Mouse (Mus musculus) layer of hippocampus, adult 2 months (tissue): ENCODE measurements around the gene Slc2a13. TPM values are rescaled to one million over a fixed set of nuclear protein-coding genes. Genes with fewer than 3 reads are reported as not detected.
A peak's percentile ranks its signal among the peaks of the same experiment; 100 is the strongest.

Experiments
- DNase-seq, 2 experiments: peaks; one replicate each; pipeline ENCODE4 v3.0.0; 2022; ENCODE audit warnings: low spot score in 2 of 2
- H3K27ac ChIP-seq: fragments of 200-600 bp; 2 replicates; pipeline ENCODE4 v1.8.1; 2022
- H3K4me3 ChIP-seq: fragments of 200-600 bp; 2 replicates; pipeline ENCODE4 v1.8.1; 2022; ENCODE audit warnings: mild to moderate bottlenecking
- CTCF ChIP-seq: fragments of 200-600 bp; conservative IDR thresholded peaks from 2 replicates; pipeline ENCODE4 v1.8.1; 2022; ENCODE audit warnings: antibody characterized with exemption, mild to moderate bottlenecking, moderate library complexity
- long read RNA-seq, 2 experiments: library from polyadenylated mRNA; stranded (forward); transcript quantifications; one replicate each; pipeline ENCODE4 v2.0.0; 2021; ENCODE audit warnings: borderline mapping rate in 2 of 2
- total RNA-seq, 2 experiments: library from RNA; stranded (reverse); gene quantifications; 2 replicates each; pipeline ENCODE4 v1.2.3; 2021

Gene Slc2a13
- 10 to 100 TPM; 66.8 to 71.7 TPM for total RNA-seq
- long read RNA-seq, experiment 1, full-length matches to known transcripts: 25 of 37 reads
- long read RNA-seq, experiment 1, partial matches to known transcripts: 7 of 37 reads
- long read RNA-seq, experiment 1, other reads (novel, unspliced or antisense): 5 of 37 reads
- long read RNA-seq, experiment 2, full-length matches to known transcripts: 40 of 49 reads
- long read RNA-seq, experiment 2, partial matches to known transcripts: 4 of 49 reads
- long read RNA-seq, experiment 2, other reads (novel, unspliced or antisense): 5 of 49 reads

DNA sequence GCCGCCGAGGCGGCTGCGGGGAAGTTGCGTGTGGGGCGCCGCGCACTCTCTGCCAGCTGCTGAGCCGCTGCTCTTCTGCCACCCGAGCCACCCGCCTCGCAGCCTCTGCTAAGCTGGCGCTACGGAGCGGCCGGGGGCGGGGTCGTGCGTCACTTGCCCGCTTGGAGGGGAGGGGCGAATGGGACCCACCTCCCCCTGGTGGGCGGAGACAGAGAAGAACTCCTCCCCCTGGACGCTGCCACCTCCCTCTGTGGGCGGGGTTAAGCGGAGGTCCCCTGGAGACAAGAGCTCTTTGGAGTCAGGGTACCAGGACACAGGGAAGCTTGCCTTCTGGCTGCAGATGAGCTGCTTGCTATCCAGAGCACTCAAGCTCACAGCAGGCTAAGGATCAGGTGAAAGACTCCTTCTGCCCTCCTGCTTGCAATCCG is at the start of gene Slc2a13:
Gene Slc2a13 (minus strand): TSS at position 151 of the 428 bp plus-strand sequence.
- Histone ChIP-seq H3K4me3 (peak within 1 kb of the TSS; percentile 77), H3K27ac (peak within 1 kb of the TSS; percentile 90)
- TF ChIP-seq CTCF: no peak; the same call in 1 of the 2 replicates
- DNase-seq: peak; percentile 91 to 93

GRCm38 (mm10) chr15:91616016-91616415 is 43.0 kb upstream of the Slc2a13 start:
- H3K4me3 ChIP-seq: no peak overlapping the region
- no peak for TF ChIP-seq CTCF
- no peak for DNase-seq
- no peak overlapping the region for H3K27ac ChIP-seq

DNA sequence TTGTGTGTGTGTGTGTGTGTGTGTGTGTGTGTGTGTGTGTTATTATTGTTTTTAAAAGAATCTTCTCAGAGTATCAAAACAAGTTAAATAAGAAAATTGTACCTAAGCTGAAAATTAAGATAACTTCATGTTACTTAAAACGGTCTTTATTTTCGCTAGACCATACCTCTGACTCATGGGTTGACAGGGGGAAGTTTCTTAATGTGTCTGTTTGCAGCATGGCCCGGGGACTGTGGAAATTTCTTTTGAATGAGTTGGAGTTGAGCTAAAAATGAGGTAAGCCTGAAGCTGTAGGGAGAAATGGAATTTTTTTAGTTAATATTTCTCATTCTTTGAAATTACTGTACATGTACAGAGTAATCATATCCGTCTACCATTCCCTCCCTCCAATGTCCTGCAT is 42.5 kb upstream of the Slc2a13 start:
- H3K27ac ChIP-seq: no peak overlapping the region
- no peak for DNase-seq
- TF ChIP-seq CTCF: no peak
- H3K4me3 ChIP-seq: no peak overlapping the region

DNA sequence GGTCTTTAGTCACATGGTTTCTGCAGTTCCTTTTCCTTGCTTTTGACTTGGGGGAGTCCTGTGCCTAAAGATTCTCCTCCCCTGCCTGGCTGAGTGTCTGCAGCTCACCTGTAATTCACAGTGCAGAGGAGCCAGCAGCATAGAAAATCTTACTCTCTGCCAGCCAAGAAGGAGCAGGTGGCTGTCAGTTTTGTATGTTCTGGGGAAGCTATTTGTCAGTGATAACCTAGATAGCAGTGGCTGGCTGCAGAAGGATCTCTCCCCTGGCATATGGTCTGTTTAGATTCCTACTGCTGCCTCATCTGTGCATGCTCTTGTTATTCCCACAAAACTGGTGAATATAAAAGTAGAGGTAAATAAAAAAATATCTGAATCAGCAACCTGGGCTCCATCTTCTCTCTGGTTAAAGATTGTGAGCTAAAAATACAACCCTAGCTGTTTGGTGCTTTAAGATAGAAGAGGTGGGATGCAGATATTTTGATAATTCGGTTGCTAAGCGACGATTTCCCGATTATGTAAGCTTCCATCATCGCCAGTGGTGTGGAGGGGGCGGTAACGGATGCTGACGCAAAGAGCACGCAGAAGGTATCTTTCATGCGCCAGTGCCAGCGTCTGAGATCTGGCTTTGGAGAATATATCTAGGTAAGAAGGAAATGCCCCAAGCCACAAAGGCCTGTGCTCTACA is 41.1 kb upstream of the Slc2a13 start:
- no peak for TF ChIP-seq CTCF
- Histone ChIP-seq H3K4me3 (peak overlapping the region; percentile 13; the same call in 1 of the 2 replicates), H3K27ac (peak overlapping the region; percentile 95)
- DNase-seq: peak; percentile 72 to 83

DNA sequence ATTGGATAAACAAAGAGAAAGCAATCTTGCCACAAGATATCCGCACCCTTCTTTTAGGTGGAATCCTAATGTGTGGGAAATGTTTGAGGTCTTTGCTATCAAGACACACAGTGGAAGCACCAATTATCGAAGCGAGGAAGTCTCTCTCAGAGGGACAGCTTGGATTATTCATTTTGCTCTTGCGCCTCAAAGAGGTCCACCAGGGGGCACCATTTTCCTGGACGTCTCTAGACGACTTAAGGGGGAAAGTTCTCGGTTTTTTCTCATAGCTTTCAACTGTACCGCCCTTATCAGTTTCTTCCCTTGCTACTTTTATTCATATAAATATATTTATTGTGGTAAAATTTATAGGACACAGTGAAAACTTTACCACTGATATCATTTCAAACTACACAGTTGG is 36.7 kb upstream of the Slc2a13 start:
- Histone ChIP-seq H3K27ac (no peak overlapping the region), H3K4me3 (no peak overlapping the region)
- DNase-seq: peak in 1 of 2 experiments; percentile 70
- peak; percentile 82 for TF ChIP-seq CTCF

- Histone ChIP-seq H3K27ac (no peak overlapping the region), H3K4me3 (no peak overlapping the region)
- DNase-seq: no peak
- TF ChIP-seq CTCF: no peak
Measured at GRCm38 (mm10) chr15:91608811-91609210, 35.8 kb upstream of the Slc2a13 start.

DNA sequence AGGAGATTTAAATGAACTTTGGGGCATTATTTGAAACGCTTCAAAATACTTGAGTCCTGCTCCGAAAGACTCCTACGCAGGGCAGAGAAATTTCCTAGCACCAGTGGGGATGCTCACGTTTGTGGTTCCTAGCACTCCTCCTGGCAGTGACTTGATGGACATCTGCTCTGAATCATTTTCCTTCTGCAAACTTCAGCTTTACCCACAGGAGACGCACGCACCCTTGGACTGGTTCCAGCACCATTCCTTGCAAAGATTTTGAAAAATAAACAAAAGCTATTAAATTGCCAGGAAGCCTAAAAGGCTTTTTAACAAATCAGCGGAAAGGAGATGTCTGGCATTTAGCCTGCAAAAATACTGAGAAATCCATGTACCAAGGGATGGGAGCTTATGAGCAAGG is 28.1 kb upstream of the Slc2a13 start:
- no peak for TF ChIP-seq CTCF
- peak; percentile 51 to 60 for DNase-seq
- Histone ChIP-seq H3K27ac (no peak overlapping the region), H3K4me3 (no peak overlapping the region)

DNA sequence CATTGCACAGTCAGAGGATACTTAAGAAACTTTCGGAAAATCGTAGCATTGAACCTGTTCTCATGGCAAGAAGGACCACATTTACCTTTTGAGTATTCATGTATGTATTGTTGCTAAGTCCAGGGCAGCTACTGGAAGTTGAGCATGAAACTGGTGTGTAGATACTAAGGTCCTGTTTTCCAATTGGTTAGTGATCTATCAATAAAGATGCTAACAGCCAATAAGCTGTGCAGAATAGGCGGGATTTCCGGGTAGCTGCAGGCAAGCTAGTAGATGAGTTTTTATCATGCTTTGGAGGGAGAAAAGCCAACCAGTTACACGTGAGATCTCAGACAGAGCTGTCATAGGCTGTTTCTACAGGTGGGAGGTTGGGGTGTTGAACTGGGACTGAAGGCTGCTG is 24.2 kb upstream of the Slc2a13 start:
- Histone ChIP-seq H3K4me3 (no peak overlapping the region), H3K27ac (no peak overlapping the region)
- no peak for TF ChIP-seq CTCF
- DNase-seq: no peak

DNA sequence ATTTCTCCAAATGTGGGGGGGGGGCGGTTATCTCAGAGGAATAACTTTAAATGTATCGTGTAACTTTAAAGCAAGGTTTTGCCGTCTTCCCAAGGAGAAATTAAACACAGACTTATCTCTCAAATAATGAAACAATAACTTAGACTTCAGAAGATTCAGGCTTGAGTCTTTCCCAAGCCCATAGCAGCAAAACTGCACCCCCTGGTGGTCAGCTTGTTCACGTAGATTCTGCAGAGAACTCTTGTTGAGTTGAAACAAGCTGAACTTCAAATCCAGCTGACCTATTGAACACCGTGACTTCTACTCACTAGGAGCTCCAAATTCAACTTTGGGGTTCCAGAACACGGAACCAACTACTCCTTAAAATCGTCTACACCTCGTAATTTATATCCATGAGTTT is 1.4 kb upstream of the Slc2a13 start:
- peak; percentile 87 for TF ChIP-seq CTCF
- peak; percentile 81 to 90 for DNase-seq
- Histone ChIP-seq H3K27ac (no peak overlapping the region), H3K4me3 (no peak overlapping the region)

DNA sequence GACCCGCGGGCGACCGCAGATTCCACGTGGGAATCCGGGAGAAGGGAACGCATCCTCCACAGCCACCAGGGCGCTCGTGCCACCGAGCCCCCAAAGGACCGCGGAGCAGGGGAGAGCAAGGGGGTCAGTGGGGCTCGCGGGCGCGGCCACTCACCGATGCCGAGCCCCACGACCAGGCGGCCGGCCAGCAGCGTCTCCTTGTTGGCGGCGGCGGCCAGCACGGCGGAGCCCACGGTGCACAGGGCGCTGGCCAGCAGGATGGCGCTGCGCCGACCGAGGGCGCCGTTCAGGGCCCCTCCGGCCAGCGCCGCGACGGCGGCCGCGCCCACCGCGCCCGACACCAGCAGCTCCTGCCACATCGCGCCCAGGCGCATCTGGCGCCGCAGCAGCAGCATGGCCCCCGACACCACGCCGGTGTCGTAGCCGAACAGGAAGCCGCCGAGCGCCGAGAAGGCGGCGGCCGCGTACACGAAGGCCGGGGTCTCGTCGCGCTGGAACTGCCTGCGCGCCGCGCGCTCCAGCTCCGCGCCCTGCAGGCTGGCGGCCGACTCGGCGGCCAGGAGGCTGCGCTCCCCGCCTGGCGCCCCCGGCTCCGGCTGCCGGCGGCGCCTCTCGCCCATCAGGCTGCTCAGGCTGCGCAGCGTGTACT is 516 bp downstream of the Slc2a13 start:
- Histone ChIP-seq H3K4me3 (peak overlapping the region; percentile 77), H3K27ac (peak overlapping the region; percentile 90)
- TF ChIP-seq CTCF: no peak
- no peak for DNase-seq

- no peak for TF ChIP-seq CTCF
- DNase-seq: no peak
- H3K27ac ChIP-seq: peak overlapping the region; percentile 90
Measured at GRCm38 (mm10) chr15:91571981-91572380, 1.1 kb downstream of the Slc2a13 start.

DNA sequence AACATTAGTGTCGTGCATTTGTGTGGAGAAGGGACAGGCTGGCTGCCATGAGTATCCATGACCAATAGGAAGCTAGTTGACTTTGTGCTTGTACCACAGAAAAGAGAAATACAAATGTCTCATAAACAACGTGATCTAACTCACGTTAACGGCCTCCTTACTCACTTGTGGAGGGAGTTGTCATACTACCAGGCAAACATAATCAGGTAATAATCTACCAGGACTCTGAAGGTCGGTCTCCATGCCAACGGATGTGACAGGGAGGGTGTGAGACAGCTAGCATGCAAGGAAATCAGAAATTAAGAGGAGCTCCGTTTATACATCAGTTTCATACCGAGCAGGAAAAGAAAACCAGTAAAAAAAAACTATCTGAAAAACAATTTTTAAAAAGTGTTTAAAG is 6.3 kb downstream of the Slc2a13 start:
- Histone ChIP-seq H3K4me3 (no peak overlapping the region), H3K27ac (no peak overlapping the region)
- DNase-seq: no peak
- no peak for TF ChIP-seq CTCF

More at GRCm38 (mm10) chr15:91571981-91572380, 1.1 kb downstream of the Slc2a13 start:
- peak overlapping the region; percentile 77 for H3K4me3 ChIP-seq

GRCm38 (mm10) chr15:91565025-91565605 is 7.9 kb downstream of the Slc2a13 start:
- no peak for TF ChIP-seq CTCF
- no peak overlapping the region for H3K4me3 ChIP-seq
- no peak for DNase-seq
- H3K27ac ChIP-seq: no peak overlapping the region
